Mouse (Mus musculus): ENCODE results near the gene Faim.

DNA sequence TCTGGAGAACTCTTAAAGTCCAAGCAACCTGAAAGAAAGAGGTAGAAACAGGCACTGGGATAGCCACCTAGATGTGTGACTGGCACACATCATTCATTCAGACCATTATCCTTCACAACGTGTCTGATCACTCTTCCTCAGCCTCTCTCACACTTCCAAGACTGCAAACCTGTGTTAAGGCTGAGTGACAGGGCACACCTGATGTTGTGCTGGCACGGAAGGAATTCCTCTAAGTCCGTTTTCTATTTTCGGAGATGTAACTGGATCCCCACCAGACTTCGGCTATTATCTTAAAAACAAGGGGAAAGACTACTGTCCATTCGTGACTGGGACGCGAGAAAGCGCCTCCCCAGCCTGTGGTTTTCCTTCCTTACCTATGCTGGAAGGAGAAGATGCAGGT lies 32.3 kb upstream of the Faim start:
- TF ChIP-seq POLR2A (IDR thresholded peaks at IDR 0.05; ENCODE audit: borderline replicate concordance, extremely low read depth, insufficient read depth, insufficient read length, poor library complexity, severe bottlenecking) (no peak), CTCF (IDR thresholded peaks at IDR 0.05; ENCODE audit: borderline replicate concordance, extremely low read depth, insufficient read depth, insufficient read length) (no peak)
